Mouse (Mus musculus) thymus, adult 2 months (tissue): Measurements from ENCODE around the gene Agbl5.

Experiments
- CTCF ChIP-seq: fragments of 200-500 bp; IDR thresholded peaks from 2 replicates; pipeline ENCODE4 v1.5.1; 2012; ENCODE audit warnings: mild to moderate bottlenecking, control low read depth, low read length, moderate library complexity, borderline replicate concordance; ENCODE audit not compliant: control insufficient read depth, poor library complexity, insufficient read depth; ENCODE audit errors: extremely low read depth
- POLR2A ChIP-seq: fragments of 200-500 bp; IDR thresholded peaks from 2 replicates; pipeline ENCODE4 v1.6.1; 2012; ENCODE audit warnings: mild to moderate bottlenecking, low read length, control low read depth, moderate library complexity; ENCODE audit not compliant: control insufficient read depth, poor library complexity, insufficient read depth; ENCODE audit errors: extremely low read depth

DNA sequence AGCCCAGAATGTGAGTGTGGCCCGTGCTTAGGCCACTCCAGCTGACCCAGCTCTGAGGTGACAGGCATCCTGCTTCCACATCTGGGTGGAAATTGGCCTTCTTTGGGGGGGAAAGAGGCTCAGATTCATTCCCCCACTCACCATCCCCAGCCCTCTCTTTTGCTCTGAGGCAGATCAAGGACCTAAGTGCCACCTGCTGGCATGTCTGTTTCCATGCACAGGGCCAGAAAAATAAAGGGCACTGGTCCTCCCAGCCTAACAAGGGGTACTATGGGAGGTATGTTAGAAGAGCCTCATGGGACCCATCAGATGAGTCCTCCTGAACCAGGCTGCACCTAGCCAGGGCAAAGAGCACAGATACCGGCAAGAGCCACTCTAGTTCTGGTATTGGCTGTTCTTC is 32.4 kb upstream of the Agbl5 start:
- TF ChIP-seq CTCF (no peak), POLR2A (no peak)
